Mouse (Mus musculus) right cerebral cortex, adult 18-20 months (tissue): ENCODE results near the gene Mat1a.

Experiments
- DNase-seq: peaks from one replicate; pipeline ENCODE4 v3.0.0; 2022; ENCODE audit warnings: mixed read lengths

The Mat1a gene

GRCm38 (mm10) chr14:41104853-41105444, at the start of gene Mat1a:
Gene Mat1a (plus strand): TSS chr14:41105035.
- no peak for DNase-seq

GRCm38 (mm10) chr14:41065168-41065567, 39.7 kb upstream of the Mat1a start:
- no peak for DNase-seq

- no peak for DNase-seq
Measured at GRCm38 (mm10) chr14:41066416-41066815, 38.4 kb upstream of the Mat1a start.

- DNase-seq: no peak
Measured at GRCm38 (mm10) chr14:41069108-41069507, 35.7 kb upstream of the Mat1a start, which contains the start of gene Dydc2. Gene Dydc2 (minus strand): TSS chr14:41069208.

- DNase-seq: no peak
Measured at GRCm38 (mm10) chr14:41070343-41070742, 34.5 kb upstream of the Mat1a start.

GRCm38 (mm10) chr14:41072229-41072943, 32.4 kb upstream of the Mat1a start, which contains the start of gene Dydc1:
Gene Dydc1 (plus strand): TSS chr14:41072911.
- peak; percentile 83 for DNase-seq

GRCm38 (mm10) chr14:41072944-41073275, 31.9 kb upstream of the Mat1a start:
- DNase-seq: no peak

GRCm38 (mm10) chr14:41082408-41082807, 22.4 kb upstream of the Mat1a start:
- no peak for DNase-seq

GRCm38 (mm10) chr14:41087509-41087908, 17.3 kb upstream of the Mat1a start:
- no peak for DNase-seq

- no peak for DNase-seq
Measured at GRCm38 (mm10) chr14:41090777-41091176, 14.1 kb upstream of the Mat1a start.

GRCm38 (mm10) chr14:41094114-41094513, 10.7 kb upstream of the Mat1a start:
- no peak for DNase-seq

GRCm38 (mm10) chr14:41096296-41096860, 8.5 kb upstream of the Mat1a start:
- no peak for DNase-seq

- DNase-seq: peak; percentile 46
Measured at GRCm38 (mm10) chr14:41098726-41099125, 6.1 kb upstream of the Mat1a start.

- no peak for DNase-seq
Measured at GRCm38 (mm10) chr14:41100712-41101111, 4.1 kb upstream of the Mat1a start.

GRCm38 (mm10) chr14:41101242-41101641, 3.6 kb upstream of the Mat1a start:
- DNase-seq: no peak

GRCm38 (mm10) chr14:41102269-41102668, 2.6 kb upstream of the Mat1a start:
- no peak for DNase-seq

- no peak for DNase-seq
Measured at GRCm38 (mm10) chr14:41111031-41111668, 6.3 kb downstream of the Mat1a start.

GRCm38 (mm10) chr14:41112944-41113343, 8.1 kb downstream of the Mat1a start:
- DNase-seq: no peak

GRCm38 (mm10) chr14:41116271-41116670, 11.4 kb downstream of the Mat1a start:
- DNase-seq: no peak

- DNase-seq: no peak
Measured at GRCm38 (mm10) chr14:41124683-41125082, 19.8 kb downstream of the Mat1a start.

- peak; percentile 4 for DNase-seq
Measured at GRCm38 (mm10) chr14:41127997-41128396, 23.2 kb downstream of the Mat1a start.

- no peak for DNase-seq
Measured at GRCm38 (mm10) chr14:41131540-41131939, 26.7 kb downstream of the Mat1a start, which contains the start of gene Sftpa1. Gene Sftpa1 (plus strand): TSS chr14:41131782.

- no peak for DNase-seq
Measured at GRCm38 (mm10) chr14:41137006-41137405, 32.2 kb downstream of the Mat1a start.

GRCm38 (mm10) chr14:41140686-41141085, 35.9 kb downstream of the Mat1a start:
- DNase-seq: no peak
